Mouse (Mus musculus) hindbrain, postnatal 0 days (tissue): ENCODE data around the gene Usp25. TPM values are rescaled to one million over a fixed set of nuclear protein-coding genes. Genes with fewer than 3 reads are reported as not detected.

Experiments used
- ATAC-seq: fragments of 200-750 bp; cut with Nextera tagmentation; 2 replicates; pipeline ENCODE4 v1.8.0; 2017; ENCODE audit warnings: mild to moderate bottlenecking, moderate TSS enrichment, moderate library complexity
- DNase-seq: peaks from one replicate; pipeline ENCODE4 v3.0.0-alpha.2; 2015; ENCODE audit warnings: low spot score
- H3K27ac ChIP-seq: fragments of 300-500 bp; sonication (generic); 2 replicates; pipeline ENCODE4 v1.5.1; 2014; ENCODE audit warnings: mild to moderate bottlenecking
- H3K27me3 ChIP-seq: fragments of 300-500 bp; sonication (generic); 2 replicates; pipeline ENCODE4 v1.6.1; 2014; ENCODE audit warnings: low read length, mixed read lengths; ENCODE audit not compliant: insufficient read depth
- H3K36me3 ChIP-seq: fragments of 300-500 bp; sonication (generic); 2 replicates; pipeline ENCODE4 v1.6.1; 2014; ENCODE audit warnings: low read length, mixed read lengths; ENCODE audit not compliant: insufficient read depth
- H3K4me1 ChIP-seq: fragments of 300-500 bp; sonication (generic); 2 replicates; pipeline ENCODE4 v1.6.1; 2014; ENCODE audit warnings: antibody characterized with exemption, low read length, mixed read lengths; ENCODE audit not compliant: insufficient read depth
- H3K4me2 ChIP-seq: fragments of 300-500 bp; sonication (generic); 2 replicates; pipeline ENCODE4 v1.6.1; 2014; ENCODE audit warnings: low read depth, mild to moderate bottlenecking, low read length, moderate library complexity, mixed read lengths
- H3K4me3 ChIP-seq: fragments of 300-500 bp; sonication (generic); 2 replicates; pipeline ENCODE4 v1.5.1; 2014; ENCODE audit warnings: low read length
- H3K9ac ChIP-seq: fragments of 300-500 bp; sonication (generic); replicated peaks from 2 replicates; pipeline ENCODE4 v1.6.1; 2014; ENCODE audit warnings: mild to moderate bottlenecking, low read length, moderate library complexity, mixed read lengths
- H3K9me3 ChIP-seq: fragments of 300-500 bp; sonication (generic); 2 replicates; pipeline ENCODE4 v1.6.1; 2016; ENCODE audit warnings: low read length, mixed read lengths
- CTCF ChIP-seq: IDR thresholded peaks from 2 replicates; pipeline ENCODE4 v1.5.1; 2016; ENCODE audit warnings: antibody characterized with exemption, control low read depth, low read depth
- WGBS: fragments of 180-500 bp; shearing (Covaris S2); extraction: QIAGEN DNeasy Blood & Tissue Kit; methylation state at CpG from one replicate; pipeline ENCODE4 v1.1.7; 2014; 5-methylcytosine and 5-hydroxymethylcytosine counted together
- polyA plus RNA-seq: library from polyadenylated mRNA; unstranded; fragments of >200 nt; fragmentation: Nextera tagmentation; extraction: Ambion mirVana; gene quantifications from 2 replicates; pipeline ENCODE4 v1.2.1, GENCODE M21; 2015
- total RNA-seq: library from RNA; depleted of rRNA; stranded (reverse); fragments of >200 nt; gene quantifications from 2 replicates; pipeline ENCODE4 v1.2.3, GENCODE M21; 2014

Usp25 gene
- total and polyA plus RNA-seq, 2 experiments from 2014 or later: 10.5 to 29.0 TPM

GRCm38 (mm10) chr16:77093526-77093925, 80.0 kb downstream of the Usp25 start:
- ATAC-seq (no peak), DNase-seq (peak; percentile 9)
- Histone ChIP-seq H3K27ac (no peak overlapping the region), H3K36me3 (peaks cover 5% of the 10 kb centered on the region; the same call in 1 of the 2 replicates), H3K4me1 (no peaks in the 10 kb centered on the region), H3K4me2 (no peak overlapping the region), H3K9me3 (no peaks in the 10 kb centered on the region), H3K27me3 (no peaks in the 10 kb centered on the region), H3K4me3 (no peak overlapping the region), H3K9ac (no peak overlapping the region)
- TF ChIP-seq CTCF: no peak
- 81% methylated on average over 9 of the region's 9 CpGs for WGBS

GRCm38 (mm10) chr16:77095017-77095551, 81.6 kb downstream of the Usp25 start:
- no peak for TF ChIP-seq CTCF
- no peak for DNase-seq
- no peaks in the 10 kb centered on the region for H3K9me3 ChIP-seq
- H3K9ac ChIP-seq: no peak overlapping the region
- H3K27me3 ChIP-seq: no peaks in the 10 kb centered on the region
- no peaks in the 10 kb centered on the region for H3K4me1 ChIP-seq
- no peak overlapping the region for H3K27ac ChIP-seq
- no peak overlapping the region for H3K4me2 ChIP-seq
- WGBS: 94% methylated on average over 7 of the region's 7 CpGs
- no peak for ATAC-seq
- H3K36me3 ChIP-seq: peaks cover 5% of the 10 kb centered on the region; the same call in 1 of the 2 replicates
- no peak overlapping the region for H3K4me3 ChIP-seq

DNA sequence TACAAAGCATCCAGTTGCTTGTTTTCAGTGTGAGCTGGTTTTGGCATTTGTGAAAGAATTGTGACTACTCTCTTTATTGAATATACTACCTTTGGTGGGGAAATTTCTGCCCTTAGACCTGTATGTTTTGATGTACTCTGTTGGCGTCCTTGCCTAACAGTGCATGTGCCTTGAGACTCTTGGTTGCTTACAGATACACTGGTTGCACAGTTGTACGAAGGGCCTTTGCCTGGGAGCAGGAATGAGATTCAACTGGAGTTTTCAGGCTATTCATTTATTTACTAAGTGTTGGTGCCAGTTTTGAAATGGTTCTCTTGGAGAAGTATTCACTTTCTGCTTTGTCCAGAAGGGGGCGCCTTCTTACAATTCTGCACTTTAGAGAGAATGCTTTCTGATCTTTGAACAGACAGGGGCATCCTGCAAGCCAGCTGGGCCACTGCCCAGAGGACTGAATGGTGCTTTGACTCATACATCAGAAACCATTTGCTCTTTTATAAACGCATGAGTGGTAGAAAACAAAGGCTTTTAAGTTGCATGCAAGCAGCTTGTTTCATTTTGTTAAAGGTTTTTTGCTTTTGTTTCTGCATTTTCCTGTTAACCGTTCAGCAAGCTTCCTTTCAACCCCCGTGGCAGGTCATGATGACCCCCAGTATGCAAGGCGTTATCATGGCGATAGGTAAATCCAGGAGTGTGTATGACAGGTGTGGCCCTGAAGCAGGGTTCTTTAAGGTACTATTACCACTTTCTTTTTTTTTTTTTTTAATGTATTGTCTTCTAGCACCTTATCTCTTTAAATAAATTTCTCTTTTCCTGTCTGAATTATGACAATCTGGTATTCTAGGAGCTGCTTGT, 85.7 kb downstream of the Usp25 start:
- Histone ChIP-seq H3K36me3 (peaks cover 5% of the 10 kb centered on the region; the same call in 1 of the 2 replicates), H3K9me3 (no peaks in the 10 kb centered on the region), H3K4me1 (no peaks in the 10 kb centered on the region), H3K27me3 (no peaks in the 10 kb centered on the region), H3K9ac (no peak overlapping the region), H3K4me3 (no peak overlapping the region), H3K4me2 (peak overlapping the region; percentile 47), H3K27ac (peak overlapping the region; percentile 36; the same call in 1 of the 2 replicates)
- peak; percentile 75 for TF ChIP-seq CTCF
- peak; percentile 95 for DNase-seq
- 31% methylated on average over 8 of the region's 8 CpGs for WGBS
- ATAC-seq: peak; percentile 96

DNA sequence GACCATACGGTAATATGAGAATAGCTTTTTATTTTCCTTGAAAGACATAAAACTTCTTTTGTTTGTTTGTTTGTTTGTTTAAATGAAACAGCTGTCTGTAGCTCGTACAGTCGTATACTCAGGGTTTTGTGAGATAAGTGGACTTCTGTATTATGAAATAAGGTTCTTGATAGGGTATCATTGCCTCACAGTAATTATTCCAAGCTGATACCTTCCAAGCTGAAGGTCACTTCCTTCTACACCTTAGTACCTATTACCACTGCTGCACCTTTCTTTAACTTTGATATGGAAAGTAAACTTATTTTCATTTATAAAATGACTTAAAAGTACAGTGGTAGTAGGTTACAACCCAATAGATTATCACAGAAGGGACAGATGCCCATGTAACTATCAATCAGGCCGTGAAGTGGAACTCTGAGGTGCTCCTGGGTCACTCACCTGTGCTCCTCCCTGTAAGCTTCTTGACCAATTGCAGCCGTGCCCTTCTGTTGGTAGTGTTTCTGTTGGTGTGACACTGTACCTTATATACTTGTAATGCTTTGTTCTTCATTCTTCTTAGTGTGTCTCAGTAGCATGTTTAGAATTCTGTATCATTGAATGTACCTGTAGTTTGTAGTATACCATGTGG, 90.2 kb downstream of the Usp25 start:
- TF ChIP-seq CTCF: no peak
- WGBS: 93% methylated on average over 5 of the region's 5 CpGs
- ATAC-seq (no peak), DNase-seq (no peak)
- Histone ChIP-seq H3K4me2 (no peak overlapping the region), H3K9me3 (no peaks in the 10 kb centered on the region), H3K27ac (no peak overlapping the region), H3K36me3 (no peaks in the 10 kb centered on the region), H3K9ac (no peak overlapping the region), H3K4me1 (no peaks in the 10 kb centered on the region), H3K4me3 (no peak overlapping the region), H3K27me3 (no peaks in the 10 kb centered on the region)

- H3K4me2 ChIP-seq: no peak overlapping the region
- H3K9me3 ChIP-seq: no peaks in the 10 kb centered on the region
- TF ChIP-seq CTCF: no peak
- H3K36me3 ChIP-seq: peaks cover 10% of the 10 kb centered on the region
- 79% methylated on average over 1 of the region's 1 CpGs for WGBS
- no peak overlapping the region for H3K4me3 ChIP-seq
- no peaks in the 10 kb centered on the region for H3K4me1 ChIP-seq
- ATAC-seq (no peak), DNase-seq (no peak)
- no peak overlapping the region for H3K27ac ChIP-seq
- no peak overlapping the region for H3K9ac ChIP-seq
- no peaks in the 10 kb centered on the region for H3K27me3 ChIP-seq
Measured at GRCm38 (mm10) chr16:77111268-77111667, 97.8 kb downstream of the Usp25 start.

DNA sequence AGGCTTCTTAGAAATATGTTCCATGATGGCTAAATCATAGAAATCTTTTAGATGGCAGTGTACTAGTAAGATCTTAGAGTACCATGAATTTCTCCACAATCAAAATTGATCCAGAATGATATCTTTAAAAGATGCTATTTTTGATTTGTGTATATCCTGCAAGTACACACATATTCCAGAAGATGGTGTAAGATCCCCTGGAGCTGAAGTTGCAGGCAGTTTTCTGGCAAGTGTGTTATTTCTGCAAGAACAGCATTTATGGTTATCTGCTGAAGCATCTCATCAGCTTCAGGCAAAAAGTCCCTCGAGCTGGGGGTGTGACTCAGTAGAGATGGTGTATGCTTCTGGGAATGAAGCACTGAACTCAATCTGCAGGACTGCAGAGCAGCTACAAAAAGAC, 112.4 kb downstream of the Usp25 start:
- peak; percentile 15 for DNase-seq
- Histone ChIP-seq H3K4me3 (no peak overlapping the region), H3K27ac (no peak overlapping the region), H3K9ac (no peak overlapping the region), H3K36me3 (no peaks in the 10 kb centered on the region), H3K4me1 (no peaks in the 10 kb centered on the region), H3K27me3 (no peaks in the 10 kb centered on the region), H3K9me3 (no peaks in the 10 kb centered on the region), H3K4me2 (no peak overlapping the region)
- ATAC-seq: no peak
- 70% methylated on average over 1 of the region's 1 CpGs for WGBS
- peak; percentile 41 for TF ChIP-seq CTCF
